Mouse (Mus musculus): Measurements from ENCODE around the gene Rbm20. TPM values are rescaled to one million over a fixed set of nuclear protein-coding genes. Genes with fewer than 3 reads are reported as not detected.

Gene Rbm20
- polyA plus RNA-seq, 1 experiment from 2014 or later: 0.51 TPM

DNA sequence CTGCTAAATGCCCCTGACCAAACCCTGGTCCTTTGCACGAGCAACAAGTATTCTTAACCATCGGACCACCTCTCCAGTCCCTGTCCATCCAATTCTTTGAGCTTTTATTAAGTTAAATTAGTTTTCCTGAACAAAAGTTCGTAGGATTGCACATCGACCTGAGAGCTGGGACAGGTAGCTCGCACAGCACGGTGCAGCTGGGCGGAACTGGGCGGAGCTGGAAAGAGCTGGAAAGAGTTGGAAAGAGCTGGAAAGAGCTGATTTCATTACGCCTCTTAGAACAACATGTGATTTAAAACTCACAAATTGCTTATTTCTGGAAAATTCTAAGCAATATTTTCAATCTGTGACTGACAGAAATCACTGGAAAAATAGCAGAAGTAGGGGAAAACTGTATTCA lies 24.3 kb downstream of the Rbm20 start:
- 0 out of 2 replicates have a peak, but pooled peaks cover 5% of the 10 kb centered on the region for H3K27me3 ChIP-seq
- no peaks in the 10 kb centered on the region for H3K9me3 ChIP-seq
- peaks cover 32% of the 10 kb centered on the region for H3K4me1 ChIP-seq (replicated peaks)
- WGBS: 94% methylated on average over 9 of the region's 9 CpGs
- no peak overlapping the region for H3K4me3 ChIP-seq
- ATAC-seq (ENCODE audit: low FRiP score): no peak
- H3K4me2 ChIP-seq: no peak overlapping the region
- H3K27ac ChIP-seq: no peak overlapping the region
- H3K36me3 ChIP-seq: no peaks in the 10 kb centered on the region
- no peak overlapping the region for H3K9ac ChIP-seq

GRCm38 (mm10) chr19:53704895-53705823 lies 28.1 kb downstream of the Rbm20 start:
- Histone ChIP-seq H3K4me2 (peak overlapping the region; percentile 72), H3K36me3 (no peaks in the 10 kb centered on the region), H3K9ac (peak overlapping the region; percentile 72), H3K27me3 (no peaks in the 10 kb centered on the region), H3K27ac (no peak overlapping the region), H3K4me3 (peak overlapping the region; percentile 48), H3K4me1 (replicated peaks) (peaks cover 7% of the 10 kb centered on the region), H3K9me3 (no peaks in the 10 kb centered on the region)
- peak; percentile 82; the same call in 1 of the 2 replicates for ATAC-seq (ENCODE audit: low FRiP score)
- WGBS: 3% methylated on average over 27 of the region's 29 CpGs

DNA sequence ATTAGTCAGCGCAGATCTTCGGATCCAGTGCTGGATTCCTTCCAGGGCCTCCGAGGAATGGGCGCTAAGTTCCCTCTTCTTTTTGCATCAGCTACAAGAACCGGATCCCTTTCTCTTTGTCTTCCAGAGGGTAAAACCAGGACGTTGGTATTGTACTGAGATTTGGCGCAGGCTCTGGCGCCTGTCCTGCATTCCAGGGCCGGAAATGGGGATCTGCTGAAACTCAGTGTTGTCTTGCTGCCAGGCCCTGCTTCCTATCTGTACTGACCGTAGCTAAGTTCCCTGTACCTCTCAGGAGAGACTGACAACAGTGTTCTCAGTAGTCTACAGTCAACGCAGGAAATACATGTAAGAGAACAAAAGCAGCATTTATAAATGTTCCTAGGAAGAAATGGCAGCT lies 31.3 kb downstream of the Rbm20 start:
- H3K27ac ChIP-seq: no peak overlapping the region
- H3K9ac ChIP-seq: no peak overlapping the region
- no peak overlapping the region for H3K4me3 ChIP-seq
- WGBS: 73% methylated on average over 11 of the region's 11 CpGs
- H3K27me3 ChIP-seq: no peaks in the 10 kb centered on the region
- no peaks in the 10 kb centered on the region for H3K36me3 ChIP-seq
- ATAC-seq (ENCODE audit: low FRiP score): no peak
- no peak overlapping the region for H3K4me2 ChIP-seq
- no peaks in the 10 kb centered on the region for H3K9me3 ChIP-seq
- peaks cover 6% of the 10 kb centered on the region for H3K4me1 ChIP-seq (replicated peaks)

DNA sequence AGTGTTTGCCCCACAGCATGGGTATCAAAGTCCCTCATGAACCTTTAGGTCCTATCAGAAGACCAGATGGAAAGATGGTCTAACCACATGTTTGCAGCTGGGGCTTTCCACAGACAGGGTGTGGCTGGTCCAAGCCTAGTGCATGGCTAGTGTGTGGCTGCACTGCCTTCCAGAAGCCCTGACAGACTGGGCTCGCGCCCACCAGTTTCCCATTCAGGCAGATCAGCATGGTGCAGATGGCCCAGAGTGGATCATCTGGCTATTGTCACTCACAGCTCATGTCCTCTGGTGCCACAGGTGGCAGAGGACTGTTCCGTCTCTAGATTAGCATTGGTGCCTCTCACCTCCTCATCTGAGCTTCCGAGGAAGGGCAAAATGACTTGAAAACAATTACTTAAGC lies 33.8 kb downstream of the Rbm20 start:
- 54% methylated on average over 4 of the region's 4 CpGs for whole genome bisulfite sequencing
- Histone ChIP-seq H3K9ac (no peak overlapping the region), H3K4me2 (no peak overlapping the region), H3K4me3 (no peak overlapping the region), H3K4me1 (replicated peaks) (no peaks in the 10 kb centered on the region), H3K27ac (no peak overlapping the region), H3K27me3 (no peaks in the 10 kb centered on the region), H3K9me3 (peaks cover 4% of the 10 kb centered on the region; the same call in 1 of the 2 replicates), H3K36me3 (no peaks in the 10 kb centered on the region)
- ATAC-seq (ENCODE audit: low FRiP score): no peak

- Histone ChIP-seq H3K27ac (no peak overlapping the region), H3K36me3 (no peaks in the 10 kb centered on the region), H3K9ac (no peak overlapping the region), H3K4me2 (no peak overlapping the region), H3K27me3 (no peaks in the 10 kb centered on the region), H3K4me3 (no peak overlapping the region), H3K4me1 (replicated peaks) (no peaks in the 10 kb centered on the region), H3K9me3 (peaks cover 4% of the 10 kb centered on the region; the same call in 1 of the 2 replicates)
- WGBS: 63% methylated on average over 8 of the region's 8 CpGs
- ATAC-seq (ENCODE audit: low FRiP score): no peak
Measured at GRCm38 (mm10) chr19:53711261-53711890, 34.3 kb downstream of the Rbm20 start.

GRCm38 (mm10) chr19:53712297-53713025 lies 35.4 kb downstream of the Rbm20 start:
- Histone ChIP-seq H3K27ac (no peak overlapping the region), H3K27me3 (no peaks in the 10 kb centered on the region), H3K9me3 (peaks cover 4% of the 10 kb centered on the region; the same call in 1 of the 2 replicates), H3K4me3 (no peak overlapping the region), H3K4me1 (replicated peaks) (no peaks in the 10 kb centered on the region), H3K36me3 (no peaks in the 10 kb centered on the region), H3K4me2 (no peak overlapping the region), H3K9ac (no peak overlapping the region)
- WGBS: 68% methylated on average over 7 of the region's 7 CpGs
- no peak for ATAC-seq (ENCODE audit: low FRiP score)

DNA sequence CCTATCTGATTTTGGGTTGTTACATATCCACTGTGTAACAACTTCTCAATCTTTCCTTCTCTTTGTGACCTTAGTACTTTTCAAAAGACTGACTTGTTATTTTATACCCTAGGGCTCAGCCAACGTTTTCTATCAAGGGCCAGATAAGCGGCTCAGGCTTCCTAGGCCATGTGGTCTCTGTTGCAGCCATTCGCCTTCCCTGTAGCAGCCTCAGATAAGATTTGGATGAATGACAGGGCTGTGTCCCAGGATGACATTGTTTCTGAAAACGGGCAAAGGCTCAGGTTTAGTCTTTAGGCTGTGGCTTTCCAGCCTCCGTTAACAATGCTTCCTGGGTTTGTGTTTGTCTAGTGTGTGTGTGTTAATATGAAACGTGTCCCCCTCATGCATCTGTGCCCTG lies 36.3 kb downstream of the Rbm20 start:
- H3K4me3 ChIP-seq: no peak overlapping the region
- 85% methylated on average over 6 of the region's 6 CpGs for WGBS
- ATAC-seq (ENCODE audit: low FRiP score): no peak
- H3K9me3 ChIP-seq: peaks cover 4% of the 10 kb centered on the region; the same call in 1 of the 2 replicates
- no peaks in the 10 kb centered on the region for H3K27me3 ChIP-seq
- no peak overlapping the region for H3K4me2 ChIP-seq
- no peaks in the 10 kb centered on the region for H3K36me3 ChIP-seq
- no peaks in the 10 kb centered on the region for H3K4me1 ChIP-seq (replicated peaks)
- no peak overlapping the region for H3K27ac ChIP-seq
- no peak overlapping the region for H3K9ac ChIP-seq

DNA sequence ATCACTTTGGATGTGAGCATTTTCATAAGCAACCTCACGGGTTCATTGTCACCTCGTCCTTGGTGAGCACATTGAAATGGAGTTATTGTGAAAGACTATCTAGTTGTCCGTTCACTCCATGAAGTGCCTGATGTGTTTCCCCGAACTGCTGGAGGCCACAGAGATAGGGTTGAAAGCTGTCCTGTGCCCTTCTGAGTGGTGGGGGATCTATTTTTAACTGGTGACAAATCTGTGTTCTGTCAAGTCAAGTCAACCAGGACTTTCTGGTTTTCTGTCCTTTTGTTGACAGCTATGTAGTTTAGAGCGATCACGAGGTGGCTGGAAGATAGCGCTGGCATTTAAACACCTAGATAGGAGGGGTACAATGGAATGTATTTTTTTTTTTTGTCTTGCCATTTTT lies 39.4 kb downstream of the Rbm20 start:
- 90% methylated on average over 7 of the region's 7 CpGs for WGBS
- no peak overlapping the region for H3K27ac ChIP-seq

GRCm38 (mm10) chr19:53717364-53717763 lies 40.3 kb downstream of the Rbm20 start:
- Histone ChIP-seq H3K9ac (no peak overlapping the region), H3K4me2 (no peak overlapping the region), H3K36me3 (no peaks in the 10 kb centered on the region), H3K27ac (no peak overlapping the region), H3K4me1 (replicated peaks) (no peaks in the 10 kb centered on the region), H3K9me3 (peaks cover 4% of the 10 kb centered on the region; the same call in 1 of the 2 replicates), H3K4me3 (no peak overlapping the region), H3K27me3 (no peaks in the 10 kb centered on the region)
- WGBS: 91% methylated on average over 9 of the region's 9 CpGs
- ATAC-seq (ENCODE audit: low FRiP score): no peak

More for the DNA sequence above, 39.4 kb downstream of the Rbm20 start:
- Histone ChIP-seq H3K36me3 (no peaks in the 10 kb centered on the region), H3K4me2 (no peak overlapping the region), H3K27me3 (no peaks in the 10 kb centered on the region), H3K4me1 (replicated peaks) (no peaks in the 10 kb centered on the region), H3K4me3 (no peak overlapping the region), H3K9ac (no peak overlapping the region), H3K9me3 (peaks cover 4% of the 10 kb centered on the region; the same call in 1 of the 2 replicates)
- ATAC-seq (ENCODE audit: low FRiP score): no peak

GRCm38 (mm10) chr19:53722186-53722585 lies 45.1 kb downstream of the Rbm20 start:
- no peaks in the 10 kb centered on the region for H3K9me3 ChIP-seq
- 88% methylated on average over 5 of the region's 5 CpGs for WGBS
- H3K4me1 ChIP-seq (replicated peaks): no peaks in the 10 kb centered on the region
- no peak overlapping the region for H3K4me3 ChIP-seq
- no peaks in the 10 kb centered on the region for H3K27me3 ChIP-seq
- no peak overlapping the region for H3K27ac ChIP-seq
- H3K9ac ChIP-seq: no peak overlapping the region
- ATAC-seq (ENCODE audit: low FRiP score): no peak
- H3K4me2 ChIP-seq: no peak overlapping the region
- H3K36me3 ChIP-seq: no peaks in the 10 kb centered on the region

DNA sequence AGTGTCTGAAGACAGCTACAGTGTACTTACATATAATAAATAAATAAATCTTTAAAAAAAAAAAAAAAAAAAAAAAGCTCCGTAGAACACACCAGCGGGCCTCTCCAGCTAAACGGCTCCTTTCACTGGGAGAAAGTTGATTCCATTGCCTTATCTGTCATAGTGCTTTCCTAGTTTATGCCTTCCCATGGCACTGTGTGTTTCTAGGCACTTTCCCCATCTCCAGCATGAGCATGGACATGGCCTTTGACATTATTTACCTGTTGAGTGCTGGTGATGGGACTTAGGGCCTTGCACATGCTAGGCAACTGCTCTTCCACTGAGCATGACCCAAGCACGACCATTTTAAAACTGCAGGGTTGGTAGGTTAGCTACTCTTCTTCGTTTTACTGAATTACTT lies 46.9 kb downstream of the Rbm20 start:
- WGBS: 93% methylated on average over 5 of the region's 5 CpGs
- Histone ChIP-seq H3K4me1 (replicated peaks) (no peaks in the 10 kb centered on the region), H3K4me3 (no peak overlapping the region), H3K27ac (no peak overlapping the region), H3K4me2 (no peak overlapping the region), H3K9ac (no peak overlapping the region), H3K9me3 (no peaks in the 10 kb centered on the region), H3K27me3 (no peaks in the 10 kb centered on the region), H3K36me3 (no peaks in the 10 kb centered on the region)
- no peak for ATAC-seq (ENCODE audit: low FRiP score)

DNA sequence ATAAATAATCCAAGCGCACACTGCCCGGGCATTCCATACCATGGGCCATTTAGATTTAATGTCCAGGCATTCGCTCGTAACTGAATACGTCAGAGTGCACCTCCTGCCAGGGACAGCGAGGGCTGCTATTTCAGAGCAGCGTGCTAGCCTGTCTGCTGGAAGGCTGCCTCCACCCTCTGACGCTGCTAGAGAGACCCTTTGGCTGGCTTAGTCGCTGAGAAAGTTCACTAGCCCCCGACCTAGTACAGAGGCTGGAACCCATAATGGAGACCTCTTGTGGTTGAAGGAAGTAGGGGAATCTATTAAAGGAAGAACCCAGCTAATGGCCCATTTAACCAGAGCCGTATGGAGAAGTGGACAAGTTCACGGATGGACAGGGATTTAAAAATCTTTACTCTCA lies 49.2 kb downstream of the Rbm20 start:
- Histone ChIP-seq H3K27me3 (no peaks in the 10 kb centered on the region), H3K36me3 (no peaks in the 10 kb centered on the region), H3K9ac (no peak overlapping the region), H3K4me2 (no peak overlapping the region), H3K4me1 (replicated peaks) (no peaks in the 10 kb centered on the region), H3K9me3 (no peaks in the 10 kb centered on the region), H3K27ac (no peak overlapping the region), H3K4me3 (no peak overlapping the region)
- ATAC-seq (ENCODE audit: low FRiP score): no peak
- 44% methylated on average over 12 of the region's 12 CpGs for WGBS

All from hindbrain, embryonic 13.5 days (tissue).